Mouse (Mus musculus): ENCODE measurements around the gene Slc35c2. TPM values are rescaled to one million over a fixed set of nuclear protein-coding genes. Genes with fewer than 3 reads are reported as not detected.

Gene Slc35c2
- polyA plus RNA-seq, 1 experiment from 2014 or later = 49.7 TPM

- no peak overlapping the region for H3K9ac ChIP-seq (ENCODE audit: low read length)
- 87% methylated on average over 8 of the region's 8 CpGs for WGBS
- H3K4me1 ChIP-seq (ENCODE audit: control insufficient read depth, insufficient read depth, low read length) = peaks cover 15% of the 10 kb centered on the region
- H3K4me3 ChIP-seq (ENCODE audit: low read depth, low read length) = no peak overlapping the region
- H3K27ac ChIP-seq (ENCODE audit: low read depth, low read length) = no peak overlapping the region
- no peaks in the 10 kb centered on the region for H3K27me3 ChIP-seq (ENCODE audit: control insufficient read depth, insufficient read depth, low read length)
- no peak overlapping the region for H3K4me2 ChIP-seq
- DNase-seq (ENCODE audit: low spot score, missing footprints) (no peak), ATAC-seq (ENCODE audit: low FRiP score) (no peak)
- H3K9me3 ChIP-seq (ENCODE audit: control insufficient read depth, low read length) = no peaks in the 10 kb centered on the region
- peaks cover 3% of the 10 kb centered on the region; the same call in 1 of the 2 replicates for H3K36me3 ChIP-seq (ENCODE audit: control insufficient read depth, insufficient read depth, low read length)
These were observed 2.0 kb downstream of the Slc35c2 start for GRCm38 (mm10) chr2:165285621-165286020.

DNA sequence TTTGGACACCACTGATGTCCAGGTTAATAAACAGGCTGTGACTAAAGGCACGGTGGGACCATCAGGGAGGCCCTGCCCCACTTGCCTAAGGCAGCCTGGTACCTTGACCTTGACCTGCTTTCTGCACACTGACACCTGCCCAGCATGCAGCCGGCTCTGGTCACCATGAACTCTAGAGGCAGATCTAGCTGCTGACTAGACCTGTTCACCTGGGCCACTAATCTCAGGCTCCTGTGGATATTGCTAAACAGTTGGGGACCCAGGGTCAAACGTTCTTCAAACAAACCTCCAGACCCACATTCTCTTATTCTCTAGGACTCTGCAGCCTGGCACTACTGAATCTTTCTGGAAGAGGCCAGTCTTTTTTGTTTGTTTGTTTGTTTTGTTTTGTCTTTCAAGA is 2.6 kb downstream of the Slc35c2 start:
- no peak overlapping the region for H3K27ac ChIP-seq (ENCODE audit: low read depth, low read length)
- H3K36me3 ChIP-seq (ENCODE audit: control insufficient read depth, insufficient read depth, low read length) = no peaks in the 10 kb centered on the region; the same call in 1 of the 2 replicates
- H3K9ac ChIP-seq (ENCODE audit: low read length) = no peak overlapping the region
- peaks cover 16% of the 10 kb centered on the region for H3K4me1 ChIP-seq (ENCODE audit: control insufficient read depth, insufficient read depth, low read length)
- no peak for DNase-seq (ENCODE audit: low spot score, missing footprints)
- no peak overlapping the region for H3K4me3 ChIP-seq (ENCODE audit: low read depth, low read length)
- H3K9me3 ChIP-seq (ENCODE audit: control insufficient read depth, low read length) = no peaks in the 10 kb centered on the region
- no peaks in the 10 kb centered on the region for H3K27me3 ChIP-seq (ENCODE audit: control insufficient read depth, insufficient read depth, low read length)
- ATAC-seq (ENCODE audit: low FRiP score) = no peak
- WGBS = 92% methylated on average over 3 of the region's 3 CpGs
- no peak overlapping the region for H3K4me2 ChIP-seq

DNA sequence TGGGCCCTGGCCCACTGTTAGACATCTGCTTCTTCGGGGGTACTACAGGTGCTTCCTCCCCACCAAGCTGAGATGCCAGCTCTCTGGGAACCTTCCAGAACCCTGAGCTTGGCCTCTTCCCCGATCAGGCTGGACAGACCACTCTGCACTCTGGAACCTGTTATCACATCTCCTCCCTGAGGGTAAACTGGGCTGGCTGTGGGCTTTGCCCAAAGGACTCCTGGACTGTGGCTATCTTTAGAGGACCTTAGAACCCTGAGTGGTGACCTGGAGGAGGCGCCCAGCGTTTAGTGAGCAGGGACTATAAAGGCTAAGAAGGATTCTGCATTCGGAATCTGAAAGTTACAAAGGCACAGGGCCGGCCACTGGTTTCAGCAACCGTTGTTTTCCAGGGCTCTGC is 3.3 kb downstream of the Slc35c2 start:
- Histone ChIP-seq H3K9ac (ENCODE audit: low read length) (no peak overlapping the region), H3K4me3 (ENCODE audit: low read depth, low read length) (no peak overlapping the region), H3K4me1 (ENCODE audit: control insufficient read depth, insufficient read depth, low read length) (peaks cover 22% of the 10 kb centered on the region), H3K36me3 (ENCODE audit: control insufficient read depth, insufficient read depth, low read length) (no peaks in the 10 kb centered on the region; the same call in 1 of the 2 replicates), H3K27me3 (ENCODE audit: control insufficient read depth, insufficient read depth, low read length) (no peaks in the 10 kb centered on the region), H3K27ac (ENCODE audit: low read depth, low read length) (no peak overlapping the region), H3K4me2 (no peak overlapping the region), H3K9me3 (ENCODE audit: control insufficient read depth, low read length) (no peaks in the 10 kb centered on the region)
- ATAC-seq (ENCODE audit: low FRiP score) (no peak), DNase-seq (ENCODE audit: low spot score, missing footprints) (no peak)
- 92% methylated on average over 7 of the region's 7 CpGs for WGBS

GRCm38 (mm10) chr2:165283644-165284043 is 4.0 kb downstream of the Slc35c2 start:
- no peak for DNase-seq (ENCODE audit: low spot score, missing footprints)
- ATAC-seq (ENCODE audit: low FRiP score) = no peak

GRCm38 (mm10) chr2:165281779-165282311 is 5.8 kb downstream of the Slc35c2 start:
- no peak overlapping the region for H3K9ac ChIP-seq (ENCODE audit: low read length)
- H3K9me3 ChIP-seq (ENCODE audit: control insufficient read depth, low read length) = no peaks in the 10 kb centered on the region
- DNase-seq (ENCODE audit: low spot score, missing footprints) (no peak), ATAC-seq (ENCODE audit: low FRiP score) (no peak)
- WGBS = 74% methylated on average over 6 of the region's 6 CpGs
- no peaks in the 10 kb centered on the region for H3K27me3 ChIP-seq (ENCODE audit: control insufficient read depth, insufficient read depth, low read length)
- no peak overlapping the region for H3K4me2 ChIP-seq
- H3K4me1 ChIP-seq (ENCODE audit: control insufficient read depth, insufficient read depth, low read length) = peaks cover 16% of the 10 kb centered on the region
- no peak overlapping the region for H3K27ac ChIP-seq (ENCODE audit: low read depth, low read length)
- peaks cover 4% of the 10 kb centered on the region; the same call in 1 of the 2 replicates for H3K36me3 ChIP-seq (ENCODE audit: control insufficient read depth, insufficient read depth, low read length)
- H3K4me3 ChIP-seq (ENCODE audit: low read depth, low read length) = no peak overlapping the region

More at GRCm38 (mm10) chr2:165283644-165284043, 4.0 kb downstream of the Slc35c2 start:
- H3K27me3 ChIP-seq (ENCODE audit: control insufficient read depth, insufficient read depth, low read length) = no peaks in the 10 kb centered on the region
- H3K36me3 ChIP-seq (ENCODE audit: control insufficient read depth, insufficient read depth, low read length) = no peaks in the 10 kb centered on the region; the same call in 1 of the 2 replicates
- no peak overlapping the region for H3K4me2 ChIP-seq
- no peak overlapping the region for H3K4me3 ChIP-seq (ENCODE audit: low read depth, low read length)
- no peak overlapping the region for H3K27ac ChIP-seq (ENCODE audit: low read depth, low read length)
- H3K9me3 ChIP-seq (ENCODE audit: control insufficient read depth, low read length) = no peaks in the 10 kb centered on the region
- WGBS = 95% methylated on average over 3 of the region's 3 CpGs
- peaks cover 26% of the 10 kb centered on the region for H3K4me1 ChIP-seq (ENCODE audit: control insufficient read depth, insufficient read depth, low read length)
- H3K9ac ChIP-seq (ENCODE audit: low read length) = no peak overlapping the region

DNA sequence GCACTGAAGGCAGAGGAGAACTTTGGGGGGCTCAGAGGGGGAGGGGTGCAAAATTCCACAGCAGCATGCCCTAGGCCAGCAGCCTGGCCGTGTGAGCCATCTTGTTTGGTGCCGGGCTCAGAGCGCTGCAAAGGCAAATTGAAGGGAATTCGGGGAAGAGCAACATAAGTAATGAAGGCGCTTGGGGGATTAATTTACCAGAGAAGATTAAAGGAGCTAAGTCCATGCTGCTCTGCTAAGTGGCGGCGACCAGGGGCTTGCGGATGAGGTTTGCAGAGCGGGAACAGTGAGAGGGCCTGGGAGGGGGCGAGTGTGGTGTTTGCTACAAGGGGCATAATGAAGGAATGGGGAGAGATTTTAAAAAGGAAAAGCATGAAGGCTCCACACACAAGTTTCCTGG is 8.3 kb downstream of the Slc35c2 start:
- Histone ChIP-seq H3K9me3 (ENCODE audit: control insufficient read depth, low read length) (no peaks in the 10 kb centered on the region), H3K9ac (ENCODE audit: low read length) (no peak overlapping the region), H3K4me3 (ENCODE audit: low read depth, low read length) (no peak overlapping the region), H3K4me2 (no peak overlapping the region), H3K27me3 (ENCODE audit: control insufficient read depth, insufficient read depth, low read length) (no peaks in the 10 kb centered on the region), H3K4me1 (ENCODE audit: control insufficient read depth, insufficient read depth, low read length) (peaks cover 21% of the 10 kb centered on the region), H3K36me3 (ENCODE audit: control insufficient read depth, insufficient read depth, low read length) (peaks cover 7% of the 10 kb centered on the region; the same call in 1 of the 2 replicates), H3K27ac (ENCODE audit: low read depth, low read length) (no peak overlapping the region)
- 20% methylated on average over 10 of the region's 10 CpGs for WGBS
- ATAC-seq (ENCODE audit: low FRiP score) (no peak), DNase-seq (ENCODE audit: low spot score, missing footprints) (no peak)

DNA sequence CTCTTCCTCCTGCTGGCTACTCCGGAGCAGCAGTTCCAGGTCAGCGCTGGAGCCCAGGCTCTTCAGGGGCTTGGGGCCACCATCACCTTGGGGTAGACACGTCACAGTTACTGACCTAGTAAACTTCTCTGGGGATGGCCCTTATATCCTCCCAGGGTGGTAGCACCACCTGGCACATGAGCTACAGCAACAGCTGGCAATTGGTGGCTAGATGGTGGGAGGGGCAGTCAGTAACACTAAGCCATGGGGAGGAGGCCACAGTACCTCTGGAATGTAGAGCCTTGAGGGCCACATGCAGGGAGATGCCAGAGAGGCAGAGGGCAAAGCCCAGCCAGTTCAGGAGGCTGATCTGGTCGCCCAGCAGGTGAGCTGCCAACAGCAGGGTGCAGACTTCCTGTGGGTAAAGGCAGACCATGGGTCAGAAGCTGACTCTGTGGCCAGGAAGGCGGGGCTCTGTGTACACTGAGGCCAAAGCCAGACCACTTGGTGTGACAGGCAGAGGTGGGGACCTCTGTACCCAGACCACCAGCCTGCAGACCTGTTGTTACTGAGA is 10.4 kb downstream of the Slc35c2 start:
- Histone ChIP-seq H3K9me3 (ENCODE audit: control insufficient read depth, low read length) (no peaks in the 10 kb centered on the region), H3K4me2 (no peak overlapping the region), H3K4me3 (ENCODE audit: low read depth, low read length) (no peak overlapping the region), H3K9ac (ENCODE audit: low read length) (no peak overlapping the region), H3K36me3 (ENCODE audit: control insufficient read depth, insufficient read depth, low read length) (0 out of 2 replicates have a peak, but pooled peaks cover 7% of the 10 kb centered on the region), H3K4me1 (ENCODE audit: control insufficient read depth, insufficient read depth, low read length) (peaks cover 21% of the 10 kb centered on the region), H3K27me3 (ENCODE audit: control insufficient read depth, insufficient read depth, low read length) (no peaks in the 10 kb centered on the region), H3K27ac (ENCODE audit: low read depth, low read length) (no peak overlapping the region)
- no peak for DNase-seq (ENCODE audit: low spot score, missing footprints)
- ATAC-seq (ENCODE audit: low FRiP score) = no peak
- WGBS = 79% methylated on average over 5 of the region's 5 CpGs

DNA sequence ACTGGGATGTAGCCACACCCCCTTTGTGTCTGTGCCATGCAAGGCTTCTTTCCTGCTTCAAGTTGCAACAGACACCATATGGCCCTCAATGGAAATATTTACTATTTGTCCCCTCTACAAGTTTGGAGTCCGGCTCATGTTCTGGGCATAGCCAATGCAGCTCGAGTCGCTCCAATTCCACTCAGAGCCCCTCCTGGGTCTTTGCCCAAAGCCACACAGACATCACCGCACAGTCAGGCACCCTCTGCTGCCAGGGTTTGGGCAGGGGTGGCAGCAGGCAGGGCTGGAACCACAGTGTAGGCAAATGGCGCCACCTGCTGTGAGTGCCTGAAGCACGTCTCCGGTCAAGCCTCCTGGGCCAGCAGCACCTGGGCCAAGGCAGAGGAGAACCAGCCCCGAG is 11.8 kb downstream of the Slc35c2 start:
- Histone ChIP-seq H3K27me3 (ENCODE audit: control insufficient read depth, insufficient read depth, low read length) (no peaks in the 10 kb centered on the region), H3K4me2 (no peak overlapping the region), H3K36me3 (ENCODE audit: control insufficient read depth, insufficient read depth, low read length) (0 out of 2 replicates have a peak, but pooled peaks cover 7% of the 10 kb centered on the region), H3K27ac (ENCODE audit: low read depth, low read length) (no peak overlapping the region), H3K4me3 (ENCODE audit: low read depth, low read length) (no peak overlapping the region), H3K9me3 (ENCODE audit: control insufficient read depth, low read length) (no peaks in the 10 kb centered on the region), H3K9ac (ENCODE audit: low read length) (no peak overlapping the region; the same call in 1 of the 2 replicates), H3K4me1 (ENCODE audit: control insufficient read depth, insufficient read depth, low read length) (peaks cover 29% of the 10 kb centered on the region)
- DNase-seq (ENCODE audit: low spot score, missing footprints) (peak; percentile 94), ATAC-seq (ENCODE audit: low FRiP score) (peak; percentile 60)
- WGBS = 25% methylated on average over 8 of the region's 8 CpGs

DNA sequence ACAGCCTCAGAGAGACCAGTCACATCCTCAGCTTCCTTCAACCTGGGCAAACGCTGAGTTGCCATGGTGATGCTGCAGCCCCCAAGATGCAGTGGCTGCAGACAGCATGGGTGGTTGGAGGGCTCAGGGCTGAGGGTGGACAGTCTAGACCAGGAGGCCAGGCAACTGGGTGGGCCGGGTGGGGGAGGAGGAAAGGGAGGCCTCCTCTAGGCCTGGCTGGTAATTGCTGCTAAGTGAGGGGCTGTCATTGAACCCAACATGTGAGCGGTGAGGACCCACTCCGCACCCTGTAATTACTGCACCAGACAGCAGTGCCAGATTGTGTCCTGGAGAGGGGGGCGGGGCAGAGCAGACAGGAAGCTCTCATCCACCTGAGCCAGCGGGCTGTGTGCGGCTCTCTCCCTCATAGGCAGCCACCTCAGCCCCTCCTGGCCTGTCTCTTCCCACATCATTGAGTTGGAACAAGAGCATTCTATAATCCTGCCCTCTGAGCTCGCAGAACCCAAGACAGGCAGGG is 12.5 kb downstream of the Slc35c2 start:
- ATAC-seq (ENCODE audit: low FRiP score) (peak; percentile 53), DNase-seq (ENCODE audit: low spot score, missing footprints) (no peak)
- Histone ChIP-seq H3K27me3 (ENCODE audit: control insufficient read depth, insufficient read depth, low read length) (no peaks in the 10 kb centered on the region), H3K4me3 (ENCODE audit: low read depth, low read length) (no peak overlapping the region), H3K9ac (ENCODE audit: low read length) (no peak overlapping the region; the same call in 1 of the 2 replicates), H3K4me2 (no peak overlapping the region), H3K4me1 (ENCODE audit: control insufficient read depth, insufficient read depth, low read length) (peaks cover 33% of the 10 kb centered on the region), H3K9me3 (ENCODE audit: control insufficient read depth, low read length) (no peaks in the 10 kb centered on the region), H3K27ac (ENCODE audit: low read depth, low read length) (no peak overlapping the region), H3K36me3 (ENCODE audit: control insufficient read depth, insufficient read depth, low read length) (0 out of 2 replicates have a peak, but pooled peaks cover 7% of the 10 kb centered on the region)
- 38% methylated on average over 8 of the region's 8 CpGs for WGBS
